Mouse (Mus musculus): Measurements from ENCODE around the gene Slc39a10.

DNA sequence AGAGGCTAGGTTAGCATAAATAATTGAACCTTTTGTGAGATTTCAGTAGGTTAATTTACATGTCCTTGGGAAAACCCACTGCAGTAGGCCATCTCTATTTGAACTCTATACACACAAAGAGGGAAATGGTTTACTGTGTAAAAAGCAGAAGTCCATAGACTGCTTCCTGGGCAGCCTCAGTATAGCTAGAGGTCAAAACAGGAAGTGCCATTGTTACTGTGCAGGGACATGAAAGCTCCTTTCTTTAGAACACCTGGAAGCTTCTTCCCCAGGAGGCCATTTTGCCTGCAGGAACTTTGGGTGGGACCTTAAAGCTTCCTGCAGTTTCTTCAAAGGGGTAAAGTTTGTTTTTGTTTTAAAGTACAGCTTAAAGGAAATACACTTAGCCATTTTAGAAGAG, 29.0 kb upstream of the Slc39a10 start:
- no peak for TF ChIP-seq POLR2A (IDR thresholded peaks at IDR 0.05; ENCODE audit: borderline replicate concordance, extremely low read depth, insufficient read depth, insufficient read length, poor library complexity, severe bottlenecking)
- TF ChIP-seq CTCF (IDR thresholded peaks at IDR 0.05; ENCODE audit: borderline replicate concordance, extremely low read depth, insufficient read depth, insufficient read length): no peak

Data from brain, embryonic 14.5 days (tissue).